Mouse (Mus musculus): Measurements from ENCODE around the gene Sypl. TPM values are rescaled to one million over a fixed set of nuclear protein-coding genes. Genes with fewer than 3 reads are reported as not detected.
A peak's percentile ranks its signal among the peaks of the same experiment; 100 is the strongest.

The Sypl gene
- 38.7 and 48.0 TPM in 2 replicates for polyA plus RNA-seq (2014; fragmentation: Nextera tagmentation; extraction: Ambion mirVana)

DNA sequence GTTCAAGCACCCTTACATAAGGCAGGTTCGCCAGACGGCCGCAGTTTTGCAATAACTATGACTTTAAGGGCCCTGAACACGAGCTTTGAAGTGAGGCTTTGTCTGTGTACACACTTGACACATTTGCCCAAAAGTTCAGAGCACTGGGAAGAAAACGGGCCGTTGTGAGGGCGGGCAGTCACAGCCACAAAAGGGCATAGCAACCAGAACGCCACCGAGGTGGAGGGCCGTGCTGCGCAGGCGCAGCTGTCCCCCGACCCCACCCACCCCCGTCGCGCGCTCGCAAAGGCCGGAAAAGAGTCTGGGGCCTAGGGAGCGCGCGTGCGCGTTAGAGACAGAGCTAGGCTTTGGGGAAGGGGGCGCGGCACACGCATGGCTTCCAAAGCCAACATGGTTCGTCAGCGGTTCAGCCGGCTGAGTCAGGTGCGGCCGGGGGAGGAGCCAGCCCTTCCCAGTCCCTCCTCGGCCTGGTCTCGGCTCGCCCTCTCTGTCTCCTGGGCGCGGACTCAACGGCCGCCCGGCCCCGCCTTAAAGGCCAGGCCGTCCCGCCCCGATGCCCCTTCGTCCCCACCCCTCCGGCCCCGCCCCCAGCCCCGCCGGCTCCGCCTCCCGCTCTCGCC lies at the start of gene Sypl:
Sypl (plus strand) TSS at position 296 of the 620 bp plus-strand sequence.
- Histone ChIP-seq H3K4me2 (ENCODE audit: low read depth, low read length) (peak within 1 kb of the TSS; percentile 89), H3K9ac (replicated peaks; ENCODE audit: low read depth, low read length) (peak within 1 kb of the TSS; percentile 78), H3K36me3 (ENCODE audit: control insufficient read depth, insufficient read depth, low read length) (no peaks in the 10 kb centered on the region), H3K4me3 (ENCODE audit: low read depth, low read length) (peak within 1 kb of the TSS; percentile 77), H3K27me3 (ENCODE audit: control insufficient read depth, insufficient read depth, low read length) (no peaks in the 10 kb centered on the region), H3K9me3 (ENCODE audit: control insufficient read depth, low read length) (no peaks in the 10 kb centered on the region), H3K27ac (ENCODE audit: low read depth, low read length) (peak within 1 kb of the TSS; percentile 94), H3K4me1 (ENCODE audit: control insufficient read depth, insufficient read depth, low read length) (peaks cover 12% of the 10 kb centered on the region)
- WGBS: under 1% methylated on average over 52 of the region's 52 CpGs
- peak; percentile 95 for ATAC-seq (ENCODE audit: low read depth)

DNA sequence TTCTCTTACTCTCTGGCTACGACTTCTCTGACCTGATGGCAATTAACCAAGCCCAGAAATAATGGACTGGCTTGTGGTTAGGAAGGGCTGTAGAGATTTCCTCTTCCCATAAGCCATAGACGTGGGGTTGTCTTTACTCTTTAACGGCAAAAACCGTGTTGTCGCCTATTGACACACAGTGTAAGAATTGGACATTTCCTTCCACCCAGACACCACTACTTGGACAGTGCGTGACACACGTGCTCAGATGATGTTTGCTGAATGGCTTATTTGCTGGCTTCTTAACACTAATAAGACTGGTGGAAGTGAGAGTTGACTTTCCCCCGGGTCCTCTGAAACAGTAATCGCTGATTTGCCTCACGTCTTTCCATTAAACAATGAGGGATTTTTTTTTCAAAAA lies 44.0 kb upstream of the Sypl start:
- H3K4me3 ChIP-seq (ENCODE audit: low read depth, low read length): no peak overlapping the region
- H3K4me1 ChIP-seq (ENCODE audit: control insufficient read depth, insufficient read depth, low read length): peaks cover 5% of the 10 kb centered on the region; the same call in 1 of the 2 replicates
- H3K9me3 ChIP-seq (ENCODE audit: control insufficient read depth, low read length): no peaks in the 10 kb centered on the region
- WGBS: 61% methylated on average over 10 of the region's 10 CpGs
- peak; percentile 54 for ATAC-seq (ENCODE audit: low read depth)
- no peaks in the 10 kb centered on the region for H3K36me3 ChIP-seq (ENCODE audit: control insufficient read depth, insufficient read depth, low read length)
- H3K27ac ChIP-seq (ENCODE audit: low read depth, low read length): no peak overlapping the region
- no peak overlapping the region for H3K9ac ChIP-seq (replicated peaks; ENCODE audit: low read depth, low read length)
- H3K4me2 ChIP-seq (ENCODE audit: low read depth, low read length): no peak overlapping the region
- H3K27me3 ChIP-seq (ENCODE audit: control insufficient read depth, insufficient read depth, low read length): no peaks in the 10 kb centered on the region

DNA sequence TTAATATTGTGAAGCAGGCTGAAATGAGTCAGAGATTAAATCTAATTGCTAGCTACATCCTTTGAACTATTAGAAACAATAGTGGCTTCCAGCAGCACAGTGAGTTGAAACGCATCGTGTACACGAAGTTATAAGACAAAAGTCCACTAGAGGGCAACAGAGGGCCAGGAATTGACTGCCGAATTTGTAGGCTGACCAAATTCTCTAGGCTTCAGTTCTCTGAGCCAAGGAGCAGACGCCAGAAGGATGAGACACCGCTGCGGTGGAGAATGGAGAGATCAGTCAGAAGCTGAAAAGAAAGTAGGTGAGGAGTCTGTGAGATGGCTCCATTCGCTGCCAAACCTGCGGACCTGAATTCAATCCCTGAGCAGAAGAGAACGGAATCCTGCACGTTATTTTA lies 43.6 kb upstream of the Sypl start:
- H3K9ac ChIP-seq (replicated peaks; ENCODE audit: low read depth, low read length): no peak overlapping the region
- no peak overlapping the region; the same call in 1 of the 2 replicates for H3K4me3 ChIP-seq (ENCODE audit: low read depth, low read length)
- no peaks in the 10 kb centered on the region for H3K36me3 ChIP-seq (ENCODE audit: control insufficient read depth, insufficient read depth, low read length)
- H3K4me1 ChIP-seq (ENCODE audit: control insufficient read depth, insufficient read depth, low read length): peaks cover 5% of the 10 kb centered on the region; the same call in 1 of the 2 replicates
- peak overlapping the region; percentile 46 for H3K4me2 ChIP-seq (ENCODE audit: low read depth, low read length)
- no peaks in the 10 kb centered on the region for H3K9me3 ChIP-seq (ENCODE audit: control insufficient read depth, low read length)
- 13% methylated on average over 11 of the region's 11 CpGs for WGBS
- peak; percentile 85 for ATAC-seq (ENCODE audit: low read depth)
- peak overlapping the region; percentile 34; the same call in 1 of the 2 replicates for H3K27ac ChIP-seq (ENCODE audit: low read depth, low read length)
- no peaks in the 10 kb centered on the region for H3K27me3 ChIP-seq (ENCODE audit: control insufficient read depth, insufficient read depth, low read length)

DNA sequence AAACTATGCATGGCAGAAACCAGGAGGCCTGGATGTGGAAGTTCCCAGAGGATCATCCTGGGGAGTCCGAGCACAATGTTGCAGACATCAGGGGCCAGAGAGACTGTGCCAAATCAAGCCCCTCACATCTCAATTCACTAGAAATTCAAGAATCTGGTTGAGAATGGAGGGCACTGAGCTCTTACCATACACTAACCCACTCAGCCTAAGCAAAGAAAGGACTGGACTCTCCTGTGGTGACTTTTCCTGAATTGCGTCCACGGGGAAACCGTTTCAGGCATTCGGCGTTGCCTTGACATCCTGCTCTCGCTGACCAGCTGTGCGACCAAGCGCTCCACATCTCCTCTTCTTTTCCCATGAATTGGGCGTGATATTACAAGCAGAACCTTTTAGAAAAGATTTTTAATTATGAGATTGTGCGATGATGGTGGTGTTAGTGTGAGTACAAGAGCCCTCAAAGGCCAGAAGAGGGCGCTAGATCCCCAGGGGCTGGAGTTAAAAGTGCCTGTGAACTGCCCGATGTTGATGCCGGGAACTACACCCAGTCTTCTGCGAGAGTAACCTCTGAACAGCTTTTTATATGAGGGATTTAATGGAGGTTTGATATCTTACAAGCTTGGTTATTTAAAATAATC lies 43.0 kb upstream of the Sypl start:
- 31% methylated on average over 15 of the region's 15 CpGs for WGBS
- Histone ChIP-seq H3K36me3 (ENCODE audit: control insufficient read depth, insufficient read depth, low read length) (no peaks in the 10 kb centered on the region), H3K27me3 (ENCODE audit: control insufficient read depth, insufficient read depth, low read length) (no peaks in the 10 kb centered on the region), H3K4me3 (ENCODE audit: low read depth, low read length) (no peak overlapping the region; the same call in 1 of the 2 replicates), H3K27ac (ENCODE audit: low read depth, low read length) (peak overlapping the region; percentile 34; the same call in 1 of the 2 replicates), H3K4me2 (ENCODE audit: low read depth, low read length) (peak overlapping the region; percentile 46), H3K9me3 (ENCODE audit: control insufficient read depth, low read length) (no peaks in the 10 kb centered on the region), H3K9ac (replicated peaks; ENCODE audit: low read depth, low read length) (no peak overlapping the region), H3K4me1 (ENCODE audit: control insufficient read depth, insufficient read depth, low read length) (peaks cover 5% of the 10 kb centered on the region; the same call in 1 of the 2 replicates)
- ATAC-seq (ENCODE audit: low read depth): peak; percentile 69

DNA sequence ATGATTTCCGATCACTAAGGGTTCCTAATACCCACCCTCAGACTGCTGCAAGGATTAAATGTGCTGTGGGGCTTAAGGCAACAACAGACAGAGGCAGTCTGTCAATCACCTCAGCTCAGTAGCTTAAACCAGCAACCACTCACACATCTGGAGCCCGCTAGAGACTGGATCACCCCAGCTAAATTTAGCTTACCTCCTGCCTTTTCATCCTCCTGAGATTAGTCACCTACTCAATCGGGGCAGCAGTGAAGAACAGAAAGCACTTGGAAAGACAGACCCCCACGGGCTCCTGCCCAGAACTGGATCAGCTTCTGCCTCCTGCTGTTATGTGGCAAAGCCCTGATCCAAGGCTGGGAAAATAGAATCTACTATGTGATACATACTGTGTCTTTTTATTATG lies 42.1 kb upstream of the Sypl start:
- H3K36me3 ChIP-seq (ENCODE audit: control insufficient read depth, insufficient read depth, low read length): no peaks in the 10 kb centered on the region
- no peak overlapping the region for H3K9ac ChIP-seq (replicated peaks; ENCODE audit: low read depth, low read length)
- WGBS: 62% methylated on average over 4 of the region's 4 CpGs
- H3K4me3 ChIP-seq (ENCODE audit: low read depth, low read length): no peak overlapping the region
- no peak overlapping the region for H3K4me2 ChIP-seq (ENCODE audit: low read depth, low read length)
- H3K9me3 ChIP-seq (ENCODE audit: control insufficient read depth, low read length): no peaks in the 10 kb centered on the region
- ATAC-seq (ENCODE audit: low read depth): no peak
- H3K4me1 ChIP-seq (ENCODE audit: control insufficient read depth, insufficient read depth, low read length): peaks cover 5% of the 10 kb centered on the region; the same call in 1 of the 2 replicates
- H3K27me3 ChIP-seq (ENCODE audit: control insufficient read depth, insufficient read depth, low read length): no peaks in the 10 kb centered on the region
- no peak overlapping the region for H3K27ac ChIP-seq (ENCODE audit: low read depth, low read length)

DNA sequence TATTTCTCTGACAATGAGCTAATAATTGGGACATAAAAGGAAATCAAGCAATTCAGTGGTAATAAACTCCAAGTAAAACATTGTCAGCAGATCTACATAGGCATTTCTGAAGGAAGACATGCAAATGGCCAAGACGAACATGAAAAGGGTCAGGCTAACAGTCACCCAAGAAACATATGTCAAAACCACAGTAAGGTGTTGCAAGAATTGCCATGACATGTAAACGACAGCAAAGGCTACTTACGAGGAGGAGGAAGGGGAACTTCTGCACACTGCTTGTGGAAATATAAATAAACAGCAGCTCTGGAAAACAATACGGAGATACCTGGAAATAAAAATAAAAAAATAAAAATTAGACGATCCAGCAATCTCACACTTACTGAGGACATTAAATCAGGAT lies 40.9 kb upstream of the Sypl start:
- no peaks in the 10 kb centered on the region for H3K27me3 ChIP-seq (ENCODE audit: control insufficient read depth, insufficient read depth, low read length)
- H3K36me3 ChIP-seq (ENCODE audit: control insufficient read depth, insufficient read depth, low read length): no peaks in the 10 kb centered on the region
- H3K9me3 ChIP-seq (ENCODE audit: control insufficient read depth, low read length): no peaks in the 10 kb centered on the region
- no peak overlapping the region for H3K4me3 ChIP-seq (ENCODE audit: low read depth, low read length)
- peaks cover 5% of the 10 kb centered on the region; the same call in 1 of the 2 replicates for H3K4me1 ChIP-seq (ENCODE audit: control insufficient read depth, insufficient read depth, low read length)
- H3K4me2 ChIP-seq (ENCODE audit: low read depth, low read length): no peak overlapping the region
- ATAC-seq (ENCODE audit: low read depth): no peak
- 85% methylated on average over 5 of the region's 5 CpGs for WGBS
- no peak overlapping the region for H3K27ac ChIP-seq (ENCODE audit: low read depth, low read length)
- no peak overlapping the region for H3K9ac ChIP-seq (replicated peaks; ENCODE audit: low read depth, low read length)

DNA sequence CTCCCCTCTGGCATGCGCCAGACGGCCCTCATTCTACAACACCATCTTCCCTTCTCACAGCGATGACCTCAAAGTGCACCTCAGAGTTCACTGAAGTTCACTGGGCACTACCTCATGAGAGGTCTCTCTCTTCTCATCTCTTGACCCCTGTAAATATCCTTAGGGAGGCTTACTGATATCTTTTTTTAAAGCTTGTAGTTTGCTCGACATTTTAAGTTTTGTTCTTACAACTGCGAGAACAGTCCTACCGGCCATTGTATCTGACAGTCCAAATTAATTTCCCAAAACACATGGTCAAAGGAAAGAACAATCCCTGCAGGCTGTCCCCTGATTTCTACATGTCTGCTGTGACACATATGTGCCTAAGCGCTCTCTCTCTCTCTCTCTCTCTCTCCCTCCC lies 35.0 kb upstream of the Sypl start:
- H3K4me2 ChIP-seq (ENCODE audit: low read depth, low read length): no peak overlapping the region
- ATAC-seq (ENCODE audit: low read depth): no peak
- 80% methylated on average over 7 of the region's 7 CpGs for WGBS

DNA sequence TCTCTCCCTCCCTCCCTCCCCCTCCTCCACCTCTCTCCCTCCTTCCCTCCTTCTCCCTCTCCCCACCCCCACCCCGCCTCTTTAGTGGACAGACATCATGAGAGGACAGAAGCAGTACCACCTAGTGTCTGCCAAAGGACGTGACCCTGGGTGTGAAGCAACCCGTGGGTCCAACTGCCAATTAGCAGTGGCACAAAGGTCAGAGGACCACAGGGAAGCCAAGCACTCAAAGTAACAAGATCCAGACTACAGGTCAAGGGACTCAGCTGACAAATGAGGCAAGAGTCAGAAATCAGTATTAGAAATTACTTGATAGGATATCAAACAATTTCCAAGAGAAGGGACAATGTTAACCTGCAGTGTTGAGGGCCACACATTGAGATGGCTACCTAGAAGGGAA lies 34.6 kb upstream of the Sypl start:
- 40% methylated on average over 3 of the region's 3 CpGs for WGBS
- no peak overlapping the region for H3K4me3 ChIP-seq (ENCODE audit: low read depth, low read length)

More for the DNA sequence above, 35.0 kb upstream of the Sypl start:
- no peaks in the 10 kb centered on the region for H3K9me3 ChIP-seq (ENCODE audit: control insufficient read depth, low read length)
- no peaks in the 10 kb centered on the region for H3K4me1 ChIP-seq (ENCODE audit: control insufficient read depth, insufficient read depth, low read length)
- H3K4me3 ChIP-seq (ENCODE audit: low read depth, low read length): no peak overlapping the region
- no peaks in the 10 kb centered on the region for H3K36me3 ChIP-seq (ENCODE audit: control insufficient read depth, insufficient read depth, low read length)
- no peak overlapping the region for H3K27ac ChIP-seq (ENCODE audit: low read depth, low read length)
- H3K27me3 ChIP-seq (ENCODE audit: control insufficient read depth, insufficient read depth, low read length): no peaks in the 10 kb centered on the region
- no peak overlapping the region for H3K9ac ChIP-seq (replicated peaks; ENCODE audit: low read depth, low read length)

DNA sequence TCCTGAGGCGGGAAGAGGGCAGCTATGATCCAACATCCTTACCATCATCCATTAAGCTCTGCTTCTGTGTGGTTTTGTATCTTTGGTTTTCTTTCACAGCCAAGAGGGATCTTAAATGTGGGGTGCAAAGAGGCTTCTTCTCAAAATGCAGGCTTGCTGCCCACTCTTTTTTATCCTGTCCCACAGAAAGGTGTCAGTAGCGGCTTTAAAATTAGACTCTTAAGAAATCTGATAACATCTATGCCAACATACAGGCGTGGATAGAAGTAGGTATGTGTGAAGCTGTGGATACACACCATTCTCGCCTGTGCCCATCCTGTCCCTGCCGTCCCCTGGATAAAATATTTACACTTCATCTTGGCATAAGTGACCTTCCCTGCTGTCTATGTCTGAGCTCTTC lies 34.2 kb upstream of the Sypl start:
- Histone ChIP-seq H3K27me3 (ENCODE audit: control insufficient read depth, insufficient read depth, low read length) (no peaks in the 10 kb centered on the region), H3K4me1 (ENCODE audit: control insufficient read depth, insufficient read depth, low read length) (no peaks in the 10 kb centered on the region), H3K27ac (ENCODE audit: low read depth, low read length) (no peak overlapping the region), H3K4me2 (ENCODE audit: low read depth, low read length) (no peak overlapping the region), H3K36me3 (ENCODE audit: control insufficient read depth, insufficient read depth, low read length) (no peaks in the 10 kb centered on the region), H3K9me3 (ENCODE audit: control insufficient read depth, low read length) (no peaks in the 10 kb centered on the region), H3K9ac (replicated peaks; ENCODE audit: low read depth, low read length) (no peak overlapping the region), H3K4me3 (ENCODE audit: low read depth, low read length) (no peak overlapping the region)
- WGBS: 89% methylated on average over 5 of the region's 5 CpGs
- no peak for ATAC-seq (ENCODE audit: low read depth)

More for the DNA sequence above, 34.6 kb upstream of the Sypl start:
- Histone ChIP-seq H3K4me2 (ENCODE audit: low read depth, low read length) (no peak overlapping the region), H3K9me3 (ENCODE audit: control insufficient read depth, low read length) (no peaks in the 10 kb centered on the region), H3K27me3 (ENCODE audit: control insufficient read depth, insufficient read depth, low read length) (no peaks in the 10 kb centered on the region), H3K4me1 (ENCODE audit: control insufficient read depth, insufficient read depth, low read length) (no peaks in the 10 kb centered on the region), H3K9ac (replicated peaks; ENCODE audit: low read depth, low read length) (no peak overlapping the region), H3K27ac (ENCODE audit: low read depth, low read length) (no peak overlapping the region), H3K36me3 (ENCODE audit: control insufficient read depth, insufficient read depth, low read length) (no peaks in the 10 kb centered on the region)
- ATAC-seq (ENCODE audit: low read depth): no peak

Measured in neural tube, embryonic 14.5 days (tissue).